Mouse (Mus musculus): ENCODE results near the gene Ces1g. TPM values are rescaled to one million over a fixed set of nuclear protein-coding genes. Genes with fewer than 3 reads are reported as not detected.

Ces1g gene
- not detected for polyA plus RNA-seq (2014; fragmentation: Illumina TruSeq; extraction: RNeasy Lipid Tissue Mini Kit (QIAGEN cat#74804))

DNA sequence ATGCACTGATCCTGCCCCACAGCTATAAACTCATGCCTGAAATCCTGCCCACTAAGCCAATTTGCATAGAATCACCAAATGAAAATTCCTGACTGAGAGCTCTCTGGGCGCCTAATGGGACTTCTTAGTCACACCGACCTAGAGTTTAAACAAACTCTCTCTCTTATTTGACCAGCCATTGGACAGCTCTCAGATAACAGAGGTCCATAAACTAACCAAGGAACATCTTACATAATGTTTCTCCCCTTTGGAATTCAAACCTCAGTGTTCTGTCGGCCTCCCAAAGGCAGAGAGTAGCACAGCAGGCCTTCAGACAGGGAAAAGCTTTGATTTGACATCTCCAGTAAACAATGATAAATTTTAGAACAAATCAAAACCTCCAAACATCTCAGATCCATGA lies at the start of gene Ces1g:
Gene Ces1g (minus strand): TSS at position 102 of the 400 bp plus-strand sequence.

GRCm38 (mm10) chr8:93379625-93380024 lies 42.5 kb upstream of the Ces1g start, which contains the start of gene Ces1h:
Gene Ces1h, minus strand, starts transcription at chr8:93379725.

DNA sequence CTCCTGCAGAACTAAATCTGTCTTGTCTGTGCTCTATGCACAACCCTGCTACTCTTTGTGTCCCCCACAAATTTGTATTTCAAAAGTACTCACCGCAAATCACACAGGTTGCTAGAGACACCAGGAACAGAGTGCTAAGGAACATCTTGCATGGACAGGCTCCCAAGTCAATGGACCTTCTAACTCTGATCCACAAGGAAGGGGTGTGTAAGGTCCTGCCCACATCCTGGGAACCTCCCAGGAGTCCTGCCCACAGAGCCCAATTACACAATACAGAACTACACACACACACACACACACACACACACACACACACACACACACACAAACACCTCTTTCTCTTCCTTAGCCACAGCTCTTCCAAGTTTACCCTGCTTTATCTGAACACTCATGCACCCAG lies 57.6 kb downstream of the Ces1g start, which contains the start of gene Ces1f:
Gene Ces1f (minus strand): TSS at position 192 of the 400 bp plus-strand sequence.

Other genes starting within 250 kb of the Ces1g start
- gene Ces1c, start 206.0 kb downstream of the Ces1g start, polyA plus RNA-seq (2014; fragmentation: Illumina TruSeq; extraction: RNeasy Lipid Tissue Mini Kit (QIAGEN cat#74804)), result not detected
- gene Ces1d, start 139.5 kb downstream of the Ces1g start, polyA plus RNA-seq (2014; fragmentation: Illumina TruSeq; extraction: RNeasy Lipid Tissue Mini Kit (QIAGEN cat#74804)), result 23.3 TPM
- 0.80 TPM for gene Ces1e, start 107.7 kb downstream of the Ces1g start, polyA plus RNA-seq (2014; fragmentation: Illumina TruSeq; extraction: RNeasy Lipid Tissue Mini Kit (QIAGEN cat#74804))
- 9.9 TPM for gene Ces1f, start 57.6 kb downstream of the Ces1g start, polyA plus RNA-seq (2014; fragmentation: Illumina TruSeq; extraction: RNeasy Lipid Tissue Mini Kit (QIAGEN cat#74804))
- not detected for gene Ces1h, start 42.4 kb upstream of the Ces1g start, polyA plus RNA-seq (2014; fragmentation: Illumina TruSeq; extraction: RNeasy Lipid Tissue Mini Kit (QIAGEN cat#74804))
- gene Ces5a, start 198.5 kb upstream of the Ces1g start, polyA plus RNA-seq (2014; fragmentation: Illumina TruSeq; extraction: RNeasy Lipid Tissue Mini Kit (QIAGEN cat#74804)), result 0.60 TPM

All from ovary, adult 10 weeks (tissue).